21 mouse cellular contexts compared by ENCODE assay signal in genomic region chr4:58185401-58185800, GRCm38 (mm10). TPM values are rescaled to one million over a fixed set of nuclear protein-coding genes. Genes with fewer than 3 reads are reported as not detected.
DNase-seq lines count a peak whose midpoint lies in the region; ATAC-seq and TF ChIP-seq lines count a peak whose summit lies in the region.
"Had no signal": no experiment of that assay in that cellular context is flagged by ENCODE, and none has a peak within 500 bp of the region (broad histone marks: within the 10 kb centered on the region; RNA-seq: fewer than 3 reads in every experiment).

No protein-coding gene starts in this region.

- H3K9me3 ChIP-seq in kidney, embryonic 15.5 days (replicated peaks): no peaks in the 10 kb centered on the region
- H3K9me3 ChIP-seq in lung, postnatal 0 days (ENCODE audit: low read length): no peaks in the 10 kb centered on the region
- H3K9me3 ChIP-seq: embryonic facial prominence, embryonic 12.5 days; heart, embryonic 15.5 days; limb, embryonic 12.5 days had no signal

- DNase-seq in kidney, adult 2 months: no peak
- peak; percentile 58 for DNase-seq in lung, postnatal 0 days (ENCODE audit: low spot score)
- DNase-seq in lung, postnatal 14 days: no peak
- DNase-seq in urinary bladder, adult 18-20 months (ENCODE audit: low spot score in 2 of 2): no peak
- DNase-seq in thymus, adult 2 months: no peak
- DNase-seq: adrenal gland, adult 8-10 months; B cell, adult 2 months; cerebellum, adult 8-10 months; cerebellum, postnatal 36 days; forebrain, postnatal 0 days; gastrocnemius, postnatal 10 days had no signal

- H3K4me2 ChIP-seq in kidney, embryonic 15.5 days: no peak overlapping the region
- no peak overlapping the region for H3K4me2 ChIP-seq in lung, postnatal 0 days (replicated peaks; ENCODE audit: low read depth, low read length)
- H3K4me2 ChIP-seq: embryonic facial prominence, embryonic 12.5 days; heart, embryonic 15.5 days; limb, embryonic 12.5 days; midbrain, embryonic 11.5 days had no signal

- peak overlapping the region; percentile 57; the same call in 1 of the 2 replicates for H3K27ac ChIP-seq in kidney, embryonic 15.5 days
- H3K27ac ChIP-seq in kidney, adult 2 months (ENCODE audit: insufficient read depth, low read depth, low read length): no peak overlapping the region
- no peak overlapping the region for H3K27ac ChIP-seq in lung, postnatal 0 days (ENCODE audit: low read length)
- H3K27ac ChIP-seq in brown adipose tissue, adult 24 weeks (replicated peaks; ENCODE audit: low read depth, low read length): peak overlapping the region; percentile 61
- H3K27ac ChIP-seq in thymus, adult 2 months (ENCODE audit: control insufficient read depth, insufficient read depth, low read length): no peak overlapping the region
- H3K27ac ChIP-seq: heart, embryonic 15.5 days; left cerebral cortex, adult 2 months; limb, embryonic 12.5 days had no signal

- H3K4me3 ChIP-seq in kidney, embryonic 15.5 days (replicated peaks): no peak overlapping the region
- no peak overlapping the region for H3K4me3 ChIP-seq in kidney, adult 2 months (ENCODE audit: insufficient read depth, low read depth, low read length)
- no peak overlapping the region for H3K4me3 ChIP-seq in lung, postnatal 0 days (ENCODE audit: low read depth, low read length)
- no peak overlapping the region for H3K4me3 ChIP-seq in brown adipose tissue, adult 24 weeks (ENCODE audit: insufficient read depth, low read depth, low read length)
- H3K4me3 ChIP-seq in thymus, adult 2 months (ENCODE audit: control insufficient read depth, insufficient read depth, low read length): no peak overlapping the region
- H3K4me3 ChIP-seq: embryonic facial prominence, embryonic 12.5 days; erythroblast, embryonic 14.5 days; heart, embryonic 15.5 days; left cerebral cortex, adult 2 months; limb, embryonic 12.5 days had no signal

- TF ChIP-seq CTCF in kidney, adult 2 months (conservative IDR thresholded peaks at IDR 0.05; ENCODE audit: insufficient read depth, insufficient read length, low read depth, low read length): no peak
- TF ChIP-seq CTCF in lung, postnatal 0 days (IDR thresholded peaks at IDR 0.05): no peak
- TF ChIP-seq CTCF in thymus, adult 2 months (IDR thresholded peaks at IDR 0.05; ENCODE audit: borderline replicate concordance, control insufficient read depth, extremely low read depth, insufficient read depth, low read length, poor library complexity): no peak

- H3K9ac ChIP-seq in kidney, embryonic 15.5 days: no peak overlapping the region
- H3K9ac ChIP-seq in lung, postnatal 0 days (replicated peaks; ENCODE audit: low read depth): no peak overlapping the region
- H3K9ac ChIP-seq: embryonic facial prominence, embryonic 12.5 days; forebrain, postnatal 0 days; heart, embryonic 15.5 days; limb, embryonic 12.5 days had no signal

- TF ChIP-seq EP300 in lung, postnatal 0 days (IDR thresholded peaks at IDR 0.05): no peak

- ATAC-seq in kidney, embryonic 15.5 days (replicated peaks; ENCODE audit: low FRiP score): no peak
- ATAC-seq in lung, postnatal 0 days: peak; percentile 34; the same call in 1 of the 2 replicates
- ATAC-seq: forebrain, postnatal 0 days; hindbrain, embryonic 16.5 days; midbrain, embryonic 16.5 days had no signal

- peaks cover 9% of the 10 kb centered on the region for H3K4me1 ChIP-seq in kidney, embryonic 15.5 days
- H3K4me1 ChIP-seq in kidney, adult 2 months (ENCODE audit: control insufficient read depth, insufficient read depth, low read length): no peaks in the 10 kb centered on the region
- H3K4me1 ChIP-seq in lung, postnatal 0 days (ENCODE audit: insufficient read depth, low read depth, low read length): no peaks in the 10 kb centered on the region
- H3K4me1 ChIP-seq in brown adipose tissue, adult 24 weeks (ENCODE audit: control insufficient read depth, insufficient read depth, insufficient read length, low read length): peaks cover 6% of the 10 kb centered on the region; the same call in 1 of the 2 replicates
- H3K4me1 ChIP-seq in thymus, adult 2 months (replicated peaks; ENCODE audit: control insufficient read depth, insufficient read depth, low read length): no peaks in the 10 kb centered on the region
- H3K4me1 ChIP-seq: embryonic facial prominence, embryonic 12.5 days; limb, embryonic 12.5 days had no signal

- no peak for TF ChIP-seq POLR2A in kidney, adult 2 months (IDR thresholded peaks at IDR 0.05; ENCODE audit: low read depth, low read length)
- no peak for TF ChIP-seq POLR2A in thymus, adult 2 months (IDR thresholded peaks at IDR 0.05; ENCODE audit: control insufficient read depth, extremely low read depth, insufficient read depth, low read length, poor library complexity)

- H3K36me3 ChIP-seq in kidney, embryonic 15.5 days: no peaks in the 10 kb centered on the region
- H3K36me3 ChIP-seq in kidney, adult 2 months (ENCODE audit: control insufficient read depth, insufficient read depth, low read length): no peaks in the 10 kb centered on the region
- no peaks in the 10 kb centered on the region for H3K36me3 ChIP-seq in lung, postnatal 0 days (ENCODE audit: insufficient read depth, low read length)
- H3K36me3 ChIP-seq in thymus, adult 2 months (ENCODE audit: control insufficient read depth, insufficient read depth, low read length): no peaks in the 10 kb centered on the region
- H3K36me3 ChIP-seq: embryonic facial prominence, embryonic 12.5 days; heart, embryonic 15.5 days; limb, embryonic 12.5 days had no signal

- H3K27me3 ChIP-seq in kidney, embryonic 15.5 days: no peaks in the 10 kb centered on the region
- H3K27me3 ChIP-seq in kidney, adult 2 months (replicated peaks; ENCODE audit: control insufficient read depth, insufficient read depth, low read length): no peaks in the 10 kb centered on the region
- no peaks in the 10 kb centered on the region for H3K27me3 ChIP-seq in lung, postnatal 0 days (replicated peaks; ENCODE audit: insufficient read depth, low read length)
- no peaks in the 10 kb centered on the region for H3K27me3 ChIP-seq in thymus, adult 2 months (ENCODE audit: control insufficient read depth, insufficient read depth, low read length)
- H3K27me3 ChIP-seq: embryonic facial prominence, embryonic 12.5 days; heart, embryonic 15.5 days; limb, embryonic 12.5 days had no signal

- WGBS in kidney, embryonic 15.5 days: 70% methylated on average over 3 of the region's 3 CpGs
- 80% methylated on average over 3 of the region's 3 CpGs for WGBS in kidney, adult 2 months
- WGBS in lung, postnatal 0 days: 53% methylated on average over 3 of the region's 3 CpGs
- 83% methylated on average over 3 of the region's 3 CpGs for WGBS in thymus, adult 2 months

RNA-seq across cellular contexts. Expression of gene Svep1, which starts 21.3 kb away (rescaled TPM):
- 3.9 and 4.7 TPM in 2 replicates for polyA plus RNA-seq in kidney, embryonic 15.5 days (2015; fragmentation: Nextera tagmentation; extraction: Ambion mirVana)
- 8.9 and 10.6 TPM in 2 replicates for polyA plus RNA-seq in kidney, adult 2 months (2012; rRNA removed)
- 3.9 and 5.0 TPM in 2 replicates for polyA plus RNA-seq in lung, postnatal 0 days (2015; fragmentation: Nextera tagmentation; extraction: Ambion mirVana)
- 4.0 and 6.5 TPM in 2 replicates for polyA plus RNA-seq in brown adipose tissue, adult 24 weeks (2012; ENCODE audit: insufficient read depth, insufficient read length, missing spikeins)
- polyA plus RNA-seq in thymus, adult 2 months (2012; rRNA removed): 1.4 and 1.5 TPM in 2 replicates

Comparison
In these comparisons a context has a peak if more than half of its experiments do, and no peak if none do; other contexts are left out.
1. H3K27ac ChIP-seq: peak in kidney, embryonic 15.5 days (single experiment) and brown adipose tissue, adult 24 weeks (single experiment); none in kidney, adult 2 months (single experiment), lung, postnatal 0 days (single experiment) and thymus, adult 2 months (single experiment).